Mouse (Mus musculus): ENCODE results near the gene Mrgprg. TPM values are rescaled to one million over a fixed set of nuclear protein-coding genes. Genes with fewer than 3 reads are reported as not detected.
A peak's percentile ranks its signal among the peaks of the same experiment; 100 is the strongest.

Mrgprg gene
- total RNA-seq (2014; fragmentation: Nextera tagmentation) (not detected in 2 replicates), total RNA-seq (2017) (not detected in 2 replicates)

DNA sequence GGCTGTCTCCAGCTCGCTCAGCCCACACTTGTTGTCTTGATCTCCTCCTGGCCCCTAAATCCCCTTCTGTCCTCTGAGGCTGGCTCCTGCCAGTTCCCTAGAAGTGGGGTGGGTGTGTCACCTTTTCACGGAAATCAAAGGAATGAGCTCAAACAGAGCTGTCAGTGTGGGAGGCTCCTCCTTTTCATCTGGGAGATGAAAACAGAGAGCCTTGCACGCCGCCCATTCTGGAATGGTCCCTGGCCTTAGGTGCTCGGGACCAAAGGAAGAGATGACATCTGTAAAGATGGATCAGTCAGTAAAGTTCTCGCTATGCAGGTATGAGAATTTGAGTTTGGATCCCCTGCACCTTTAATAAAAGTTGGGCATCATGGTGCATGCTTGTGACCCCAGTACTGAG, at the start of gene Mrgprg:
Gene Mrgprg, minus strand, starts transcription at position 101 of the 400 bp plus-strand sequence.
- ATAC-seq (replicated peaks; ENCODE audit: poor library complexity, severe bottlenecking): no peak

GRCm38 (mm10) chr7:143808909-143809308, 42.1 kb upstream of the Mrgprg start:
- ATAC-seq (replicated peaks; ENCODE audit: poor library complexity, severe bottlenecking): peak; percentile 70

GRCm38 (mm10) chr7:143805199-143805624, 38.4 kb upstream of the Mrgprg start:
- no peak for ATAC-seq (replicated peaks; ENCODE audit: poor library complexity, severe bottlenecking)

GRCm38 (mm10) chr7:143801195-143802065, 34.6 kb upstream of the Mrgprg start:
- ATAC-seq (replicated peaks; ENCODE audit: poor library complexity, severe bottlenecking): no peak

GRCm38 (mm10) chr7:143800770-143801169, 34.0 kb upstream of the Mrgprg start:
- no peak for ATAC-seq (replicated peaks; ENCODE audit: poor library complexity, severe bottlenecking)

DNA sequence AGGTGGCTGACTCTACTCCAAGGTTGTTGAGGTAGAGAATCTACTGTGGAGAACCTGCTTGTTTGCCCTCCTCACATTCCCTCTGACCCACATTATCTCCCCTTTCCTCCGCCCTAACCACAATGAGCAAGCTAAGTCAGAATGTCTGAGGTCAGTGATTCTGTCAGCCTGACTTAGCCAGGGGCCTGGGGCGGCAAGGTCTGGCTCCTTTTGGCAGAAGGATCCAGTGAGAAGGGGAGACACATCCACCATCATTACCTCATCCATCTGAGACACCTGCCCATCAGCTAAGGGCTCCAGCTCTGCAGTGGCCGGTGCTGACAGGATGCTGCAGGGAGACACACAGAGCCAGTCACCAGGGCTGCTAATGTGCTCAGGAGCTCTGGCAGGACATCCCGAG, 32.0 kb upstream of the Mrgprg start:
- ATAC-seq (replicated peaks; ENCODE audit: poor library complexity, severe bottlenecking): no peak

DNA sequence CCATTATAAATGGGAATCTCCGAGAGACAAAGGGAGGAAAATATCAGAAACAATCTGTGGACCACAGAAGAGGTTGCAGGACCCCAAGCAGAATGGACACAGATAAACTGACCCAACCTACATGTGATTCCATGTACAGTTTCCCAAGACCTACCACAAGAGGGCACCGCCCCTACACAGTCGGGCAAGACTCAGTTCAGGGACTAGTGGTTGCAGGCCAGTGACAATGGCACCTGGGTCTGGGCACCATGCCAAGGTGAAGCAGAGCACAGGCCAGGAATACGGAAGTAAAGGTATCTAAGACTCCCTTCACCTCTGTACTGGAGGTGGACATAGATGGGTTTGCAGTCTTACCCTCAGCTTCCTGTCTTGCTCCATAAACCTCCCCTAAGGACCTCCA, 26.3 kb upstream of the Mrgprg start:
- ATAC-seq (replicated peaks; ENCODE audit: poor library complexity, severe bottlenecking): peak; percentile 80

- ATAC-seq (replicated peaks; ENCODE audit: poor library complexity, severe bottlenecking): no peak
Measured at GRCm38 (mm10) chr7:143792336-143792985, 25.7 kb upstream of the Mrgprg start.

DNA sequence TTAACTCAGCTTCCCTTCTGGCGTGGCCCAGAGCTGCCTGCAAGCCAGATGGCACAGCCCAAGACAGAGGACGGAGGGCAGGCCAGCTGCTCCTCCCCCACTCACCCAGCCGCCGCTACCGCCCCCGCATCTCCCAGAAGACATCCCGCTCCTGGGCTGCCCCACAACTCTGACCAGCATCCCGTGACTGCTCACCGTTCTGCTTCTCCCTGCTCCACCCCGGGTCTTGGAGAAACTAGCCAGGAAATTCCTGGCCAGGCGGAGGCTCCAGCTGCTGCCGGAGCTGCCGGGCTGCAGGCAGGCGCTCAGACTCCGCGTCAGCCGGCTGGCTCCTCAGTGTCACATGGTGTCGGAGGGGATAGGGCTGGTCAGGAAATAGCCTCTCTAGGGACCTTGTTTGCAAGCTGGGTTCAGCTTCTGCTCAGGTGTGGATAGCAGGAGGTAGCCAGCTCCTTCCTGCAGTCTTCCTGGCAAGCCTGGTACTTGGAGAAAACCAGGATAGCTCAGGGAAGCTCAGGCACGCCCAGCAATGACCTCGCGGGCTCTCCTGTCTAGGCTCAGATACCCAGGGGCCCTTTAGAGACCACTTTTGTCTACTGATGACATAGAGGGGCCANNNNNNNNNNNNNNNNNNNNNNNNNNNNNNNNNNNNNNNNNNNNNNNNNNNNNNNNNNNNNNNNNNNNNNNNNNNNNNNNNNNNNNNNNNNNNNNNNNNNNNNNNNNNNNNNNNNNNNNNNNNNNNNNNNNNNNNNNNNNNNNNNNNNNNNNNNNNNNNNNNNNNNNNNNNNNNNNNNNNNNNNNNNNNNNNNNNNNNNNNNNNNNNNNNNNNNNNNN, 17.4 kb upstream of the Mrgprg start, which contains the start of gene Mrgpre:
Gene Mrgpre, minus strand, starts transcription at position 505 of the 834 bp plus-strand sequence.
- ATAC-seq (replicated peaks; ENCODE audit: poor library complexity, severe bottlenecking): peak; percentile 56

DNA sequence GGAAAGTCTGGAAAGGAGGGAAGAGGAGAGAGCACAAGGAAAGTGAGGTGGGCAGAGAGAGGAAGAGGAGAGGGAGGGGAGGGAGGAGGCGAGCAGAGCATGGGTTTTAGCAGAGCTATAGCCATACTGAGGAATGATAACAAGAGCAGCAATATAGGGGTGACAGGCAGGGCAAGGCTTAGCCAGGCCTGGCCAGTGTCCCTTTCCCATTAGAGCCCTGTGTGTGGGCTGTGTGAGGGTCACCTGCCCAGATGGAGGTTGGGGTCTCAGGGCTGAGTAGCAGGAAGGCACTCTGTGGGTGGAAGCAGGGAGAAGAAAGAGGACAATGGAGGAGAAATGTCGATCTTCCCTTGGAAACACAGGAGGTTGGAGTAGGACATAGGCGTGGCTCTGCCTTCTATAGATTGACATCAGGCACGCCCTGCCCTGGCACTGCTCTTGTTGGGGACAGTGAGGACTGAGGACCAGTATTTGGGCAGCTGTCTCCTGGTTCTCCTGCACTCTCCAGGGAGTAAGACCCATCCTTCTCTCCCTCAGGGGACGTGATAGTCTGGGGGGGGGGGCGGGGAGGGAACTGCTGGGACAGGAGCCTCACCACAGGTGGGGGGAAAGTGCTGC, 16.7 kb upstream of the Mrgprg start:
- no peak for ATAC-seq (replicated peaks; ENCODE audit: poor library complexity, severe bottlenecking)

- ATAC-seq (replicated peaks; ENCODE audit: poor library complexity, severe bottlenecking): no peak
Measured at GRCm38 (mm10) chr7:143777375-143777774, 10.6 kb upstream of the Mrgprg start.

- no peak for ATAC-seq (replicated peaks; ENCODE audit: poor library complexity, severe bottlenecking)
Measured at GRCm38 (mm10) chr7:143776137-143776536, 9.3 kb upstream of the Mrgprg start.

GRCm38 (mm10) chr7:143769461-143769860, 2.7 kb upstream of the Mrgprg start:
- ATAC-seq (replicated peaks; ENCODE audit: poor library complexity, severe bottlenecking): no peak

DNA sequence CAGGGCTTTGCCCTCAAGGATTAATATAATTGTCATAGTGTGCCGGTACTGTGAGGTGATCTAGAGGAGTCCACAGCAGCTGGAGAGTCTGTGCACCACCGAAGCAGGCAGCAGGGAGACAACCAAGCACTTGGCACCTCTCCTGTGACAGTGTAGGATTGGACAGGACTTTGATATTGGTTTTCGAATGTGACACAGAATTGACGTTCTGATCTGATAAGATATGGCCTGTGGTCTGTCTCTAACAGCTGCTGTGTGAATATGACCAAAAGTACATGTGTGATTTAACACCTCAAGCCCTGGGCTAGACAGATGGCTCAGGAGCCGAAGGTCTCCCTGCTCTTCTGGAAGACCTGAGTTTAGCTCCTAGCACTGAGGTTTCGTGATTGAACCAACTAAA, 1.5 kb upstream of the Mrgprg start:
- no peak for ATAC-seq (replicated peaks; ENCODE audit: poor library complexity, severe bottlenecking)

DNA sequence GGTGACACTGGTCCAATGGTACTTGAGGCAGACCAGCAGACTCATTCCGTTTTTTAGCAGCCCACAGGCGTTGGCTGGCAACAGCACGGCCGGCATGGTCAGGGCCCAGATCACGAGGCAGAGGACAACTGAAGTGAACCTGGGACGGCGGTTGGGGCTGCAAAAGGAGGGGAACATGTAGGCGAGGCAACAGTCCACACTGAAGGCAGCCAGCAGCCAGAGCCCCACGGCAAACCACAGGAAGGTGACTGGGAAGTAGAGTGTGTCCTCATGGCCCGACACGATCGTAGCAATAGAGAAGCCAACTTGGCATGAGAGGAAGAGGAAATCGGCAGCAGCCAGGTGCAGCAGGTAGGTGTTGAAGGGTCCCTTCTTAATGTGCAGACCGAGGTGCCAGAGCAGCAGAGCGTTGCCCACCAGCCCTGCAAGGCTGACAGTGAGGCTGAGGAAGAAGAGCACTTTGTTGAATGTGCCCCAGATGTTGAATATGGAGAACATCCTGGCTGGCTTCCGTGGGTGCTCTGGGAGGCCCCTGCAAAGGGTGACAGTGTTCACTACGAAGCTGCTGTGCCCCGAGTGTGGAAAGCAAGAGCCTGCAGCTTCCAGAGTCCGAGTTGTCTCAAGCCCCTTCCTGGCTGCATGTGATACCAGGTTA, 1.8 kb downstream of the Mrgprg start:
- ATAC-seq (replicated peaks; ENCODE audit: poor library complexity, severe bottlenecking): peak; percentile 52

DNA sequence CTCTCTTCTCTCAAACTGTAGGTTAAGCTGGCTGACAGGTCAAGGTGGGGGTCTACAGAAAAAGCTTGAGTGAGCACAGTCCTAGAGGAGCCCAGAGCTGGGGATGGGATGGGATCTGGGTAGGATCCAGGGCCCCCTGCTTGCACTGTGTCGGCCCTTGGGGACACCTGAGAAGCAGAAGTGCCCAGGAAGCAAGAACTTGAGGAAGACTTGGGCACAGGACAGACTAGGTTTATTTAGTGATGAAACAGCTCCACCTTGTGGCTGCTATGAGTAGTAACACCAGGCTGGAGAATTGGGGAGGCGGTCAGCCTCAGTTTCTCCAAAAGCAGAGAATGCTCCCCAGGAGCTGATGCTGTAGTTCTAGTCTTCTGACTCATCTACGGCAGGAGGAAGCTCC, 3.0 kb downstream of the Mrgprg start:
- peak; percentile 61 for ATAC-seq (replicated peaks; ENCODE audit: poor library complexity, severe bottlenecking)

DNA sequence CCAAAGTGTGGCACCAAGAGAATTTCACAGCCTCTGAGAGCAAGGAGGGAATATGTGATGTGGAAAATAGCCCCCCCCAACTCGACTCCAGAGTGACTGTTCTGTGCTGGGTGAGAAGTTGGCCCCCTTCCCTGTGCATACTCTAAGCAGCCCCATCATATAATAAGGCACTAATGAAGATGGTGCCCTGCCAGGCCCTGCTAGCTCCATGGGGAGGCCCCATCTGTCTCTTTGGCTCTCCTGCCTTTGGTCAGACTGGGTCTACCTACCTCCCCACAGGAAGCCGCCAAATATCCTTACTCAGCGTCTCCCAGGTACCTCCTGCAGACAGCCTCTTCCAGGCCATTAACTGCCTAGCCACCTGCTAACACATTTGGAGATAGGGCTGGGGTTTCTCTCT, 7.8 kb downstream of the Mrgprg start:
- no peak for ATAC-seq (replicated peaks; ENCODE audit: poor library complexity, severe bottlenecking)

DNA sequence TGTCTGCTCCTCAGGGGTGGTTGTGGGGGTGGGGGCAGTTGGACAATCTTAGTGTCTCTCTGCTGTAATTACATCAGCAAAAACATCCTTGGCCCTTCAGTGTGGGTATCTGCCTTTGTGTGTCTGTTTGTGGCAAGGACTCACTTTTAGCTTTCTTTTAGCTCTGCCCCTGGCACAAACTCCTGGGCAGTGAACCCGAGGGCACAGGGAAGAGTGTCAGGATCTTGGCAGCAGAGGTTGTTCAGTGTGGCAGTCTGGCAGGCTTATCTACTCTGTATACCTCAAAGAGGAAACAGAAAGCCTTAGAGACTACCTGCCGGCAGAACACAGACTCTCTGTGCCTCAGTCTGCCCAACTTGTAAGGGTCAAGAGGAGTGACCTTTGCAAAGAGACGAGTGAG, 9.1 kb downstream of the Mrgprg start:
- ATAC-seq (replicated peaks; ENCODE audit: poor library complexity, severe bottlenecking): 0 out of 2 replicates have a peak, but pooled peaks have one; percentile 0

DNA sequence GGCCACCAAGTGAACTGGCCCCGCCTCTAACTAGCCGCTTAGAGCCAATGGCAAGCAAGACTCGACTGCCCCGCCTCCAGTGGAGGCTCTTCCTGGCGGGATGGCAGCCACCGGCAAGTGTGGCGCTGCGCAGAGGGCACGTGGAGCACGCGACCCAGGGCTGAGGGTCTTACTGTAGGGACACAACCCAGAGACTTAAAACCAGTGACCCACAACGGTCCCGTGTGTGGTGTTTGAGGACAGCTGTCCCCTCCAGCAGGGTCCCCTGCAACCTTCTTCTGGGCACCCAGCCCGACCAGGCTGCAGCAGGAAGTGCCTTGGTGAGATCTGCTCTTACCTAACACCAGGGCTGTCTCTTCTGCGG, 9.8 kb downstream of the Mrgprg start:
- peak; percentile 88 for ATAC-seq (replicated peaks; ENCODE audit: poor library complexity, severe bottlenecking)

All from granulocyte monocyte progenitor cell, adult 5-6 weeks (primary cell).